Mouse (Mus musculus): ENCODE measurements at regions not wholly inside any gene's neighbourhood (a gene's known extent, or its start where the extent isn't known, plus 50 kb on each side); places are given as distances from the start of the nearest gene placed in this dataset.
A peak's percentile ranks its signal among the peaks of the same experiment; 100 is the strongest.

GRCm38 (mm10) chr16:87017107-87017670 lies 336.8 kb upstream of the N6amt1 start:
- 72% methylated on average over 7 of the region's 7 CpGs for WGBS
- H3K4me1 ChIP-seq (ENCODE audit: control insufficient read depth, insufficient read depth, low read length) = no peaks in the 10 kb centered on the region
- no peaks in the 10 kb centered on the region for H3K79me2 ChIP-seq (replicated peaks; ENCODE audit: control insufficient read depth, insufficient read depth, low read length)
- H3K27ac ChIP-seq = no peak overlapping the region
- H3K9ac ChIP-seq (ENCODE audit: low read depth, low read length) = no peak overlapping the region
- no peaks in the 10 kb centered on the region for H3K27me3 ChIP-seq (ENCODE audit: control insufficient read depth, insufficient read depth, low read length)
- intact Hi-C loops (cut with DNase I) = no loop called here
- no peak for DNase-seq
- no peak overlapping the region for H3K4me3 ChIP-seq
- no peaks in the 10 kb centered on the region for H3K36me3 ChIP-seq (ENCODE audit: control insufficient read depth, insufficient read depth, low read length)
- TF ChIP-seq POLR2A (IDR thresholded peaks at IDR 0.05; ENCODE audit: insufficient read depth, low read depth, low read length) (no peak), CTCF (IDR thresholded peaks at IDR 0.05) (no peak), EP300 (IDR thresholded peaks at IDR 0.05; ENCODE audit: insufficient read depth, low read depth, low read length) (no peak)

GRCm38 (mm10) chr16:87001579-87001978 lies 352.4 kb upstream of the N6amt1 start:
- TF ChIP-seq CTCF (IDR thresholded peaks at IDR 0.05) = no peak
- no peak for TF ChIP-seq EP300 (IDR thresholded peaks at IDR 0.05; ENCODE audit: insufficient read depth, low read depth, low read length)
- no peak for TF ChIP-seq POLR2A (IDR thresholded peaks at IDR 0.05; ENCODE audit: insufficient read depth, low read depth, low read length)
- H3K27ac ChIP-seq = no peak overlapping the region
- H3K9ac ChIP-seq (ENCODE audit: low read depth, low read length) = no peak overlapping the region
- H3K4me3 ChIP-seq = no peak overlapping the region
- intact Hi-C loops (cut with DNase I) = no loop called here
- no peak for DNase-seq
- H3K79me2 ChIP-seq (replicated peaks; ENCODE audit: control insufficient read depth, insufficient read depth, low read length) = no peaks in the 10 kb centered on the region
- H3K27me3 ChIP-seq (ENCODE audit: control insufficient read depth, insufficient read depth, low read length) = no peaks in the 10 kb centered on the region
- H3K36me3 ChIP-seq (ENCODE audit: control insufficient read depth, insufficient read depth, low read length) = no peaks in the 10 kb centered on the region
- no peaks in the 10 kb centered on the region for H3K4me1 ChIP-seq (ENCODE audit: control insufficient read depth, insufficient read depth, low read length)
- WGBS = 68% methylated on average over 3 of the region's 3 CpGs

DNA sequence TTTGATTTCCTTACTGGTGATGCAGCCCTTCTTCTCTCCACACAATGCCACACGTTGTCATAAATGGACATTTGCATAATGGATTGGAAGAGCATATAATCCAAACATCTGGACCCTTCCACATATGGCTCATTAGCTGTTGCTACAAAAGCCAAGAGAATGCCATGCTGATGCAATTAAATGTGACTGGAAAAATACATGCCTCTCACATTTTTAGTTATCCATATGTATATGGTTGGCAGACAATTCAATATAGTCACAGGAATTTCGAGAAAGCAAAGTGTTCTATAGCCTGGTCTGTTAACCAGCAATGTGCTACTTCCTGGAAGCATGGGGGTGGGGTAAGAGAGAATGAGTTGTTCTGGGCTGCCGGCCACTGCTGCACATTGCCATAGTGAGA lies 352.9 kb upstream of the N6amt1 start:
- no peaks in the 10 kb centered on the region for H3K79me2 ChIP-seq (replicated peaks; ENCODE audit: control insufficient read depth, insufficient read depth, low read length)
- H3K27me3 ChIP-seq (ENCODE audit: control insufficient read depth, insufficient read depth, low read length) = no peaks in the 10 kb centered on the region
- no peak overlapping the region for H3K27ac ChIP-seq
- no peaks in the 10 kb centered on the region for H3K36me3 ChIP-seq (ENCODE audit: control insufficient read depth, insufficient read depth, low read length)
- no peak overlapping the region for H3K9ac ChIP-seq (ENCODE audit: low read depth, low read length)
- DNase-seq = no peak
- no peak overlapping the region for H3K4me3 ChIP-seq
- intact Hi-C loops (cut with DNase I) = no loop called here
- H3K4me1 ChIP-seq (ENCODE audit: control insufficient read depth, insufficient read depth, low read length) = no peaks in the 10 kb centered on the region
- 45% methylated on average over 3 of the region's 3 CpGs for whole genome bisulfite sequencing
- TF ChIP-seq POLR2A (IDR thresholded peaks at IDR 0.05; ENCODE audit: insufficient read depth, low read depth, low read length) (no peak), EP300 (IDR thresholded peaks at IDR 0.05; ENCODE audit: insufficient read depth, low read depth, low read length) (no peak), CTCF (IDR thresholded peaks at IDR 0.05) (no peak)

- no peak overlapping the region for H3K27ac ChIP-seq
- no peaks in the 10 kb centered on the region for H3K27me3 ChIP-seq (ENCODE audit: control insufficient read depth, insufficient read depth, low read length)
- DNase-seq = no peak
- no peaks in the 10 kb centered on the region for H3K79me2 ChIP-seq (replicated peaks; ENCODE audit: control insufficient read depth, insufficient read depth, low read length)
- no peaks in the 10 kb centered on the region for H3K4me1 ChIP-seq (ENCODE audit: control insufficient read depth, insufficient read depth, low read length)
- H3K9ac ChIP-seq (ENCODE audit: low read depth, low read length) = no peak overlapping the region
- intact Hi-C loops (cut with DNase I) = no loop called here
- H3K4me3 ChIP-seq = no peak overlapping the region
- no peaks in the 10 kb centered on the region for H3K36me3 ChIP-seq (ENCODE audit: control insufficient read depth, insufficient read depth, low read length)
- 75% methylated on average over 3 of the region's 3 CpGs for WGBS
- TF ChIP-seq POLR2A (IDR thresholded peaks at IDR 0.05; ENCODE audit: insufficient read depth, low read depth, low read length) = no peak
- no peak for TF ChIP-seq CTCF (IDR thresholded peaks at IDR 0.05)
- no peak for TF ChIP-seq EP300 (IDR thresholded peaks at IDR 0.05; ENCODE audit: insufficient read depth, low read depth, low read length)
These were observed 382.3 kb upstream of the N6amt1 start for GRCm38 (mm10) chr16:86971691-86972090.

DNA sequence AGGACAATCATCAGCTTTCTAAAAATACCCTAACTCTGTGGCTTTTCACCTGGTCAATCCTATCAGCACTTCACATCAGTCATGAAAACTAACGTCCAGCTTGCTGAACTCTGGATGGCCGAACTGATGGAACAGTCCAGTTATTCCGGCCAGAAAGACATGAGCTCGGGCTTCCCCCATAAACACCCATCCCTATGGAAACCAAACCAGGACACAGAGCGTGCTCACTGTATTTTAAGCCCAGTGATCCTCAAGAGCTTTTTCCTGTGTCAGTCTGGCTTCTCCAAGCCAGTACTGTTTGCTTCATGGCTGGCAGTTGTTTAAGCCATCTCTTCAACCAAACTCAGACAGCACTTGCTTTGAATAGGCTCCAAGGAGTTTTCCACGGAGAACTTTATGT lies 404.3 kb upstream of the N6amt1 start:
- H3K79me2 ChIP-seq (replicated peaks; ENCODE audit: control insufficient read depth, insufficient read depth, low read length) = no peaks in the 10 kb centered on the region
- no peak for TF ChIP-seq CTCF (IDR thresholded peaks at IDR 0.05)
- no peak for TF ChIP-seq POLR2A (IDR thresholded peaks at IDR 0.05; ENCODE audit: insufficient read depth, low read depth, low read length)
- TF ChIP-seq EP300 (IDR thresholded peaks at IDR 0.05; ENCODE audit: insufficient read depth, low read depth, low read length) = no peak
- H3K4me1 ChIP-seq (ENCODE audit: control insufficient read depth, insufficient read depth, low read length) = no peaks in the 10 kb centered on the region
- no peak overlapping the region for H3K27ac ChIP-seq
- no peaks in the 10 kb centered on the region for H3K36me3 ChIP-seq (ENCODE audit: control insufficient read depth, insufficient read depth, low read length)
- H3K9ac ChIP-seq (ENCODE audit: low read depth, low read length) = no peak overlapping the region
- no peaks in the 10 kb centered on the region for H3K27me3 ChIP-seq (ENCODE audit: control insufficient read depth, insufficient read depth, low read length)
- no peak overlapping the region for H3K4me3 ChIP-seq
- 41% methylated on average over 6 of the region's 6 CpGs for WGBS
- DNase-seq = peak in 1 of 2 experiments; percentile 3
- intact Hi-C loops (cut with DNase I) = no loop called here

DNA sequence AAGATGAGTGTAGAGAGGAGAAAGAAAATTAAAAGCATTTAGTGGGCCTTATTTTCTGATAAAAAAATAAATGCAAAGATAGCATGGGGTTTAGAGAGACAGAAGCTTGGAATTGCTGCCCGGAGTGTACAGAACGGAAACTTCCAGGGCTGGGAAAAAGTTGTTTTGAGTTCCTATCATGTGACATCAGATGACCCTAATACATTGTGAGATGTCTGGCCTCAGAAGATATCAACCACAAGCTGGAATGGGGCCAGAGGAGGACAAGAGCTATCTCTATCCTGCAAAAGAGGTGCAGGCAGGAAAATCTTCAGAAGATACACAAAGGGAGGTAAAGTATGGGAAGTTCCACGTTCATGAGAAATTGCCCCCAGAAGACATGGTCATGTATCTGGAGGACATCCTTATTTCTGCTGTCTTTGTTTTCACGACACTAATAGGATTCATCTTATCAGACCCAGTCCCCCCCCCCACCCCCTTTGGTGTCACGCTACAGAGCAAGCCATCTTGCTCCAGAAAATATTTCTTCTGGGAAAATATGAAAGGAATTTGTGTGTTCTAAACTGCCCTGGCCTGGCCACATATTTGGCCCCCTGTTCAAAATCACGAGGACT lies 408.3 kb upstream of the N6amt1 start:
- Histone ChIP-seq H3K4me1 (ENCODE audit: control insufficient read depth, insufficient read depth, low read length) (no peaks in the 10 kb centered on the region), H3K79me2 (replicated peaks; ENCODE audit: control insufficient read depth, insufficient read depth, low read length) (no peaks in the 10 kb centered on the region), H3K36me3 (ENCODE audit: control insufficient read depth, insufficient read depth, low read length) (no peaks in the 10 kb centered on the region), H3K9ac (ENCODE audit: low read depth, low read length) (no peak overlapping the region), H3K27me3 (ENCODE audit: control insufficient read depth, insufficient read depth, low read length) (no peaks in the 10 kb centered on the region), H3K4me3 (no peak overlapping the region), H3K27ac (no peak overlapping the region)
- TF ChIP-seq POLR2A (IDR thresholded peaks at IDR 0.05; ENCODE audit: insufficient read depth, low read depth, low read length) (no peak), CTCF (IDR thresholded peaks at IDR 0.05) (no peak), EP300 (IDR thresholded peaks at IDR 0.05; ENCODE audit: insufficient read depth, low read depth, low read length) (no peak)
- intact Hi-C loops (cut with DNase I) = no loop called here
- 44% methylated on average over 6 of the region's 6 CpGs for WGBS
- DNase-seq = no peak

Measured in heart, adult 2 months (tissue).